Mouse (Mus musculus) monocyte, adult 2 months (primary cell): ENCODE data around the gene Atg5.
"Not testable (repeated sequence)": the region's sequence is repeated elsewhere in the genome, so short reads cannot be mapped to it uniquely, and the experiment has no call there.

Source experiments
- DNase-seq, 2 experiments: peaks; one replicate each; pipeline ENCODE4 v3.0.0; 2022; ENCODE audit warnings: low spot score in 2 of 2, low read depth in 1 of 2

Atg5 gene

GRCm38 (mm10) chr10:44268145-44268860 is at the start of gene Atg5:
TSS of gene Atg5 (plus strand) at chr10:44268358.
- peak; percentile 97 to 99 for DNase-seq

GRCm38 (mm10) chr10:44219073-44219472 is 49.1 kb upstream of the Atg5 start:
- DNase-seq: not testable (repeated sequence)

GRCm38 (mm10) chr10:44224345-44224744 is 43.8 kb upstream of the Atg5 start:
- no peak for DNase-seq

- DNase-seq: peak in 1 of 2 experiments; percentile 19
Observed at GRCm38 (mm10) chr10:44233351-44233750, 34.8 kb upstream of the Atg5 start.

- not testable (repeated sequence) for DNase-seq
Observed at GRCm38 (mm10) chr10:44235298-44235697, 32.9 kb upstream of the Atg5 start.

GRCm38 (mm10) chr10:44256624-44257023 is 11.5 kb upstream of the Atg5 start:
- no peak for DNase-seq

- no peak for DNase-seq
Observed at GRCm38 (mm10) chr10:44265835-44266234, 2.3 kb upstream of the Atg5 start.

GRCm38 (mm10) chr10:44266561-44266960 is 1.6 kb upstream of the Atg5 start:
- no peak for DNase-seq

- DNase-seq: no peak
Observed at GRCm38 (mm10) chr10:44267426-44268142, 574 bp upstream of the Atg5 start.

- no peak for DNase-seq
Observed at GRCm38 (mm10) chr10:44269211-44269610, 1.1 kb downstream of the Atg5 start.

- no peak for DNase-seq
Observed at GRCm38 (mm10) chr10:44282323-44282722, 14.2 kb downstream of the Atg5 start.

GRCm38 (mm10) chr10:44285106-44285505 is 16.9 kb downstream of the Atg5 start:
- DNase-seq: no peak

- no peak for DNase-seq
Observed at GRCm38 (mm10) chr10:44285935-44286334, 17.8 kb downstream of the Atg5 start.

- no peak for DNase-seq
Observed at GRCm38 (mm10) chr10:44290876-44291275, 22.7 kb downstream of the Atg5 start.

GRCm38 (mm10) chr10:44292205-44292604 is 24.0 kb downstream of the Atg5 start:
- no peak for DNase-seq

- DNase-seq: no peak
Observed at GRCm38 (mm10) chr10:44299165-44299564, 31.0 kb downstream of the Atg5 start.

- no peak for DNase-seq
Observed at GRCm38 (mm10) chr10:44300078-44300477, 31.9 kb downstream of the Atg5 start.

GRCm38 (mm10) chr10:44303648-44304329 is 35.6 kb downstream of the Atg5 start:
- DNase-seq: no peak

- DNase-seq: no peak
Observed at GRCm38 (mm10) chr10:44304330-44304717, 36.2 kb downstream of the Atg5 start.

GRCm38 (mm10) chr10:44304845-44305244 is 36.7 kb downstream of the Atg5 start:
- no peak for DNase-seq

GRCm38 (mm10) chr10:44306308-44306707 is 38.1 kb downstream of the Atg5 start:
- DNase-seq: no peak

GRCm38 (mm10) chr10:44308280-44308679 is 40.1 kb downstream of the Atg5 start:
- DNase-seq: no peak
